Mouse (Mus musculus): ENCODE measurements around the gene Plekha8.
A peak's percentile ranks its signal among the peaks of the same experiment; 100 is the strongest.

Gene Plekha8

GRCm38 (mm10) chr6:54586911-54587310 lies 8.0 kb upstream of the Plekha8 start:
- no peak for DNase-seq (ENCODE audit: low spot score in 2 of 2)

GRCm38 (mm10) chr6:54587683-54588082 lies 7.2 kb upstream of the Plekha8 start:
- DNase-seq (ENCODE audit: low spot score in 2 of 2): no peak

GRCm38 (mm10) chr6:54588212-54588611 lies 6.7 kb upstream of the Plekha8 start:
- no peak for DNase-seq (ENCODE audit: low spot score in 2 of 2)

GRCm38 (mm10) chr6:54590691-54591090 lies 4.2 kb upstream of the Plekha8 start:
- DNase-seq (ENCODE audit: low spot score in 2 of 2): no peak

- no peak for DNase-seq (ENCODE audit: low spot score in 2 of 2)
Observed at GRCm38 (mm10) chr6:54591778-54592177, 3.1 kb upstream of the Plekha8 start.

GRCm38 (mm10) chr6:54592938-54593535 lies 1.9 kb upstream of the Plekha8 start:
- DNase-seq (ENCODE audit: low spot score in 2 of 2): peak; percentile 59 to 60

- no peak for DNase-seq (ENCODE audit: low spot score in 2 of 2)
Observed at GRCm38 (mm10) chr6:54593766-54594468, 994 bp upstream of the Plekha8 start.

- no peak for DNase-seq (ENCODE audit: low spot score in 2 of 2)
Observed at GRCm38 (mm10) chr6:54595330-54595878, 493 bp downstream of the Plekha8 start.

- no peak for DNase-seq (ENCODE audit: low spot score in 2 of 2)
Observed at GRCm38 (mm10) chr6:54597208-54597607, 2.3 kb downstream of the Plekha8 start, which contains the start of gene Fkbp14. Gene Fkbp14 (minus strand): TSS chr6:54597308.

GRCm38 (mm10) chr6:54597711-54598110 lies 2.8 kb downstream of the Plekha8 start:
- DNase-seq (ENCODE audit: low spot score in 2 of 2): no peak

GRCm38 (mm10) chr6:54600681-54601347 lies 5.9 kb downstream of the Plekha8 start:
- no peak for DNase-seq (ENCODE audit: low spot score in 2 of 2)

- no peak for DNase-seq (ENCODE audit: low spot score in 2 of 2)
Observed at GRCm38 (mm10) chr6:54602891-54603290, 8.0 kb downstream of the Plekha8 start.

GRCm38 (mm10) chr6:54604001-54604715 lies 9.2 kb downstream of the Plekha8 start:
- DNase-seq (ENCODE audit: low spot score in 2 of 2): no peak

GRCm38 (mm10) chr6:54606241-54606640 lies 11.3 kb downstream of the Plekha8 start:
- DNase-seq (ENCODE audit: low spot score in 2 of 2): no peak

GRCm38 (mm10) chr6:54617363-54617762 lies 22.5 kb downstream of the Plekha8 start:
- no peak for DNase-seq (ENCODE audit: low spot score in 2 of 2)

GRCm38 (mm10) chr6:54619530-54619929 lies 24.6 kb downstream of the Plekha8 start:
- no peak for DNase-seq (ENCODE audit: low spot score in 2 of 2)

GRCm38 (mm10) chr6:54620357-54620756 lies 25.4 kb downstream of the Plekha8 start:
- DNase-seq (ENCODE audit: low spot score in 2 of 2): no peak

- DNase-seq (ENCODE audit: low spot score in 2 of 2): no peak
Observed at GRCm38 (mm10) chr6:54628381-54628780, 33.5 kb downstream of the Plekha8 start.

GRCm38 (mm10) chr6:54629734-54630133 lies 34.8 kb downstream of the Plekha8 start:
- peak in 1 of 2 experiments; percentile 21 for DNase-seq (ENCODE audit: low spot score in 2 of 2)

GRCm38 (mm10) chr6:54631462-54631861 lies 36.6 kb downstream of the Plekha8 start:
- DNase-seq (ENCODE audit: low spot score in 2 of 2): peak in 1 of 2 experiments; percentile 21

GRCm38 (mm10) chr6:54639877-54640276 lies 45.0 kb downstream of the Plekha8 start:
- no peak for DNase-seq (ENCODE audit: low spot score in 2 of 2)

GRCm38 (mm10) chr6:54641953-54642352 lies 47.0 kb downstream of the Plekha8 start:
- DNase-seq (ENCODE audit: low spot score in 2 of 2): no peak

Data from thymus, postnatal 10 days (tissue).